Mouse (Mus musculus): ENCODE data around the gene Rbm8a2.

DNA sequence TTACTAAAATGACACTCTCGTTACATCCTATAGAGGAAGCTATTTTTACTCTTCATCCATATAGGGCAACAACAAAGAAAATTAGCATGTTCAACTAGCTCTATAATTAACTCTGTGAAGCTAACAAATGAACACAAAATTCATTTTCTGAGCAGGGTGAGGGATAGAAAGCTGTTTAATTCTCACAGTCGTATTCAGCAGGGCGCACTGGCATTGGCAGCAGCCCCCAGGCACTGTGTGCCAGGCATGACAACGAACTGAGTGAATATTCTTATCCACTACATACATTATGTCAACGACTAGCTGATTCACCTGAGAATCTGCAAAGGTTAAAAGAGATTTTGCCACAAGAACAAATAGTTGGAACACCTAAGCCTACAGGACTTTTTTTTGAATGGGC is 8.2 kb downstream of the Rbm8a2 start:
- TF ChIP-seq JUND (conservative IDR thresholded peaks at IDR 0.05; ENCODE audit: low read depth, low read length) (no peak), POLR2A (IDR thresholded peaks at IDR 0.05; ENCODE audit: low read depth, low read length) (no peak), RAD21 (IDR thresholded peaks at IDR 0.05; ENCODE audit: low read depth, low read length) (no peak), CTCF (conservative IDR thresholded peaks at IDR 0.05 in 1 of 2, IDR thresholded peaks at IDR 0.05 in 1 of 2; ENCODE audit: low read depth in 2 of 2, low read length in 2 of 2) (no peak), MAZ (IDR thresholded peaks at IDR 0.05; ENCODE audit: low read depth, low read length) (no peak)

Measured in CH12.LX (cell line).